Mouse (Mus musculus): ENCODE measurements around the gene Ntrk3.
A peak's percentile ranks its signal among the peaks of the same experiment; 100 is the strongest.

Ntrk3 gene

DNA sequence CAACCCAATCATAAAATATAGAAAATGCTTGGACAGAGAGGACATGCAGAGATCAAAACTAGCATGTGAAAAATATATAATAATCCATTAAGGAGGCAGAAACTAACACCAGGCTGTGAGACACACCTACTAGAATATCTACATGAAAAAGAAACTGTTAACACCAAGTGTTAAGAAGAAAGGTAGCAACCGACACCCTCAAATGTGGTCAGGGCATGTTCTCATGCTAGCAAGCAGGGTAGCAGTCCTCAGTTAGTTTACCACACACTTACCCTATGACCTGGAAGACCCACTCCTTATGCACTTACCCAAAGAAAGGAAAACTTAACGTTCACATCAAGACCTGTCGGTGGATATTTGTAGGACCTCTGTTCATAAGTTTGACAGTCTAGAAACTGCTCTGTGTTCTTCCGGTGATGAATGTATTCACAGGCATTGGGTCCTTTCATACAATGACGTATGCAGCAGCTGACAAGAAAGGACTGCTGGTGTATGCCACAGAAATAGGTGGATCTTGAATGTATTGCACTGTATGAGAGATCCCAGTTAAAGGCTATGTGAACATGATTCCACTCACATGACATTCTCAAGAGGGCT lies at the start of gene Ntrk3:
Gene Ntrk3 (minus strand): TSS at position 399 of the 597 bp plus-strand sequence.
- ATAC-seq (ENCODE audit: low TSS enrichment), result no peak

DNA sequence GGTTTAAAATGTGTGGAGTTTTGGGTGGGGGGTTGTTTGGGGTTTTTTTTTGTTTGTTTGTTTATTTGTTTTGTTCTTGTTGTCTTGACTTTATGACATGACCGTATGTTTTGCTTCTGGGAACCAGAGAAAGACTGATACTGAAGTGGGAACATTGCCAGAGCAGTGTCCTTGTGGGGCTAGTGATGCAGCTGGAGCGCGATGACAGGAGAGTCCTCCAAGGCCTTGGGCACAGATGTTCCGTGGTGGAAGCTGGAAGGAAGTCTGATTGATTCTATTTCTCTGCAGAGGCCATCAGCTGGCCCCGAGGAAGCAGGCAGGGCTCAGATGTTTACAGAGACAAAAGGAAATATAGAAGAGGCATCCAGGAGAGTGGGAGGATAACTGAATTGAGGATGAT lies 48.1 kb upstream of the Ntrk3 start:
- no peak for ATAC-seq (ENCODE audit: low TSS enrichment)

DNA sequence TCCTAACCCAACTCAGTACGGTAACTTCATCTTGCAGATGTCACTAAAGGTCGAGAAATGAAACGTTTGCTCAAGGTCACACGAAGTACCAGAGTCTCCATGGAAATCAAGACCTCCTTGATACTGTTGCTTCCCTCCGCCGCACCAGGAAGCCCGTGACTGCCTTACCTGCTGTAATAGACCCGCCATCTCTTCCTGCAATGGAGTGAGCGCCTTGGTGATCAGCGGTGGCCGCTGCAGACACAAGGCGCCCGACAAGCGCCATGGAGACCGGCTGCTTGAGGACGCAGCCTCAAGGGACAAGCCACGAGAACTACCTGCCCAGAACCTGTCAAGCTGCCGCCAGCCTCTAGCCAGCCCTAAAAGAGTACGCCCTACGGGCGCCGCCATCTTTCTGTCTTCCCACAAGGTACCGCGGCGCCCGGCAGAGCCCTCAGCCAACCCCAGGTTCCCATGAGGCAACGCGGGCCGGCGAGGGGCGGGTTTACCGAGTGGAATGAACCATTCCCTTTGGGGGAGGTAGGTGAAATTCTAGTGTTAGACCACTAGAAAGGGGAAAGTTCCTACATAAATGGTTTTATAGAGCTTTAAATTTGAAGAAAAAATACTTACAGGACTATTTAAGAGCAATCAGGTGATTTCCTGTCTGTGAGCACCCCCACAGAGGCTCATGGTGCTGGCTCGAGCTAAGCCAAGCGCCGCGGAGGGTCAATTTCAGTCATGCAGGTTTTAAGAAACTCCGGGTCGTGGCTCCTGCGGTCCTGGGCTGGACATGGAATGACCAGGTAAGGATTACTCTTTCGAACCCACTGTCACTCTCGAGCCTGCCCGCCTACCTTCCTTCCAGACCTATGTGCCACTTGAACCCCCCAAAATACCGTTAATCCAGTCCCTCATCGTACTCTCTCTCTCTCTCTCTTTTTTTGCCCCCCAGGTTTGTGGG lies 45.1 kb upstream of the Ntrk3 start, which contains the start of the genes Mrps11 and Mrpl46:
Gene Mrps11 (plus strand): TSS at position 481 of the 943 bp plus-strand sequence.
Gene Mrpl46 (minus strand): TSS at position 893 of the 943 bp plus-strand sequence.
- peak; percentile 97 for ATAC-seq (ENCODE audit: low TSS enrichment)

DNA sequence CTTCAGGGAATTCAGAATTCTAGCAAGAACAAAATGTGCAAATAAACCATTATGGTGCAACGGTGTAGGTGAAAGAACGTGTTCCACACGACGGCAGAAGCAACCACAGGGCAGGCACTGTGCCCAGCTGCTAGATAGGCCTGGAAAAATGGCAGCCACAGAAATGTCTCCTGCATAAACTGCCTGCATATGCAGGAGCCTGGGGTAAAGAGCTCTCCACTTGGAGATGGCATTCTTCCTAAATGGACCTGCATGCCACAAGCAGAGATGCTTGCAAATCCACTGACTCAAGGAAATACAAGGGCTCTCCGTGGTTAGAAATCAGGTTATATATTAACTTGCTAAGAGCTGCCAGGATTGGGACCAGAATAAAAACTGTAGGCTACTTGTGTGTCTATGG lies 40.9 kb upstream of the Ntrk3 start:
- ATAC-seq (ENCODE audit: low TSS enrichment), result no peak

DNA sequence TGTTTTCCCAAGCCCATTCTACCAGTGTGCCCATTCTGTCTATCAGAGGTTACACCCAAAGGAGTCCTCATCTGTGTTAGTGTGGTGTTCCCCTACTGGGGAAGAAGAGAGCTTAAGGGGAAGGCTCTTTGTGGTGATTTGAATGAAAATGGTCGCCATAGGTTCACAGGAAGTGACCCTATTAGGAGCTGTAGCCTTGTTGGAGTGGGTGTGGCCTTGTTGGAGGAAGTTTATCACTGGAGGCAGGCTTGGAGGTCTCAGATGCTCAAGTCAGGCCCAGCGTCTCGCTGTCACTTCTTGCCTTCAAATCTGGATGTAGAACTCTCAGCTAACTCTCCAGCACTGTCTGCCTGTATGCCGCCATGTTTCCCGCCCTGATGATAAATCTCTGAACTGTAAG lies 33.1 kb upstream of the Ntrk3 start:
- no peak for ATAC-seq (ENCODE audit: low TSS enrichment)

DNA sequence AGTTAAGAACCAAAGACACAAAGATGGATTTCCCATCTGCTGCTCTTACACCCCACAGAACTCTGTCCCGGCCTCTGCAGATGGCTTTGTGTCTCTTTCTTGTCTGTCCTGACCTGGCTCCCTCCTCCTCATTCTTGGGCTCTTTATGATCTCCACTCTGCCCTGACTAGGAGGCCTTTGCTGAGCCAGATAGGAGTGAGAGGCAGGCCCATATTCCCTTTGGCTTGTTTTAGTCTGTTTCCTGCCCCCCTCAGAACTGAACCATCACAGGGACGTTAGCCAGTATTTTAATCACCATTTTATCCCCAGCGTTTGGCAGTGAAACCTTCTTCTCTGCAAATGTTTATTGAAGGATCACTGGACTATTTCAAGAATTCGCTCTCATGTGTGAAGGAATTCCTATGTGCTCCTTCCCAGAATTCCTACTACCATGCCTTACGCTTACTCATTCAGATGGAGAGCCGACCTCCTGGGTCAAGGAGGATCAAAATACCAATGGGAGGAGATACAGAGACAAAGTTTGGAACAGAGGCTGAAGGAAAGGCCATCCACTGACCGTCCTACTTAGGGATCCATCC lies 31.4 kb upstream of the Ntrk3 start:
- ATAC-seq (ENCODE audit: low TSS enrichment), result no peak

DNA sequence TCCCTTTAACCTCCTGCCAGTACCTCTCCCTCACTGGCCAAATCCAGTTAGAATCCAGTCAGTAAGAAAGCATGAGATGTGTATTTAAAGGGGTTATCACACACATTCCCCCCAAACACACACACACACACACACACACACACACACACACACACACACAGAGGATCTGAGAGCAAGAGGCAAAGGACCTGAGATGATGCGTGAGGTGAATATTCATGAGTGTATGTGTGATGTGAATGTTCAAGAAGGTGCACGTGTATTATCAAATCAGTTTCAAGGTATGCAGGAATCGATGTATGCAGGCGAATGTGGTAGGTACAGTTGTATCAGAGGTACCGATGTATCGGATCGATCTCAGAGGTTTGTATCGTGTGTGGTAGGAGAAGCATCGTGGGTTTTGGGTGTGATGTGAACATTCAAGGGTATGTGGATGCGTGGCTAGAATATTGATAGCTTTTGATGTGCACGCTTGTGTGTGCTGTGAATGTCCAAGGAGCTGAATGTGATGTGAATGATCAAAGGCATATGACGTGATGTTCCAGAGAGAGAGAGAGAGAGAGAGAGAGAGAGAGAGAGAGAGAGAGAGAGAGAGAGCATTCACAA lies 30.2 kb upstream of the Ntrk3 start:
- no peak for ATAC-seq (ENCODE audit: low TSS enrichment)

DNA sequence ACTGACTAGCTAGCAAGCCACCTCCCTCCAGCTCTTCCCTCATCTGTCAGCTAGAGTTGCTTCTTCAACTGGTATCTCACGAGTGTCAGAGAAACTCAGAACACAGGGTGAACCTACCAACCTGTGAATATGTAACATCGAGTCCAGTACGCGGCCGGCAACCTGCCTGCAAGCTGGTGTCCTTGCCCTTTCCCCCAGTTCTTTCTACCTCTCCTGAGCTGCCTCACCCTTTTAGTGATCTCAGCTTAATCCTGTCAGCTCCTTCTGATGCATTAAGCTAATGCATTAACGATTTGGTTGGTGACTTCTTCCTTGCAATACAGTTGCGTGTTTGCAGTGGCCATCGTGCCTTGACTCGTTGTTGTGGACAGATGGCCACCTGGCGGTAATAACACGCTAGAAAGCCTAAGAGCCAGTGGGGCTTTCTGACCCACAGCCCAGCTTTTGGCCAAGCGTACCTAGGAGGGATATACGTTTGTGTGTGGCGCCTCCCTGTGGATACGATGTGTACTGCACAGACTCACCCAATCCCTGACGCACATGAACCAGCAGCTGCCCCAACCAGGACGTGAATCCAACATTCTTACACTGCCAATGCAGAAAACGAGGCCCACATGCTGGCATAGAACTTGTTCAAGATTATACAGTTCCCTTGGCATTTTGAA lies 28.3 kb upstream of the Ntrk3 start:
- ATAC-seq (ENCODE audit: low TSS enrichment), result peak; percentile 95

DNA sequence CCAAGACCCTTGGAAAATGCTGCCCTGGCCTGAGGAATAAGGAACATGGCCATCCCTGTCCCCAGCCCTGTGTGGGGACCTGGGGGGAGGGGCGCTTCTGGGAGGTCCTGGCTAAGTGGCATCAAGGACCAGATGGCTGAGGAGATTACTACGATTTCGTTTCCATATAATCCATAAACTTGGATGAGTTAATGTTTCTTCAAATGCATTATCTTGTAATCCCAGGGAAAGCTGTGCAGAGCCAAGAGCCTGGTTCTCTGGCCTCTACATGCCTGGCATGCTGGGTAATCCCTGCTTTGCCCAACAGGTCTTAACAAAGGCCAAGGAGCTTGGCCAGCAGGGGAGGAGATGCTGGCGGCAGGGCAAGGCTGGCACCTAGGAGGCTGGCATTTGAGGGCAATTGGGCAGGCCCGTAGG lies 27.4 kb upstream of the Ntrk3 start:
- no peak for ATAC-seq (ENCODE audit: low TSS enrichment)

DNA sequence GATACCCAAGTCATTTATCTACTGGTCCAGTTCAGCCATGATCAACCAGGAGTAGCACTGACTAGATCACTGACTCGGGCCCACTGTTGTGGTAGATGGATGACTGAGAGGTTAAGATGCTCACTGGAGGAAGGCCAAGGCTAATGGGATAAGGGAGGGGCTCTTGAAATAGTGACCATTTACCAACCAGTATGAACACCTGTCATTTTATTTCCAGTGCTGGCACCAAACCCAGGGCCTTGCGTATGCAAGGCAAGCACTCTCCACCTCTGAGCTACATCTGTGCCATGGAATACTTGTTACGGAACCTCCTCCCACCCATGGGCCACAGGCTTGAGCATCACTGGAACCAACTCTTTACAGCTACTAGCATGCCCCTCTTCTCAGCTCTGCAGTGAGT lies 26.0 kb upstream of the Ntrk3 start:
- ATAC-seq (ENCODE audit: low TSS enrichment), result no peak

DNA sequence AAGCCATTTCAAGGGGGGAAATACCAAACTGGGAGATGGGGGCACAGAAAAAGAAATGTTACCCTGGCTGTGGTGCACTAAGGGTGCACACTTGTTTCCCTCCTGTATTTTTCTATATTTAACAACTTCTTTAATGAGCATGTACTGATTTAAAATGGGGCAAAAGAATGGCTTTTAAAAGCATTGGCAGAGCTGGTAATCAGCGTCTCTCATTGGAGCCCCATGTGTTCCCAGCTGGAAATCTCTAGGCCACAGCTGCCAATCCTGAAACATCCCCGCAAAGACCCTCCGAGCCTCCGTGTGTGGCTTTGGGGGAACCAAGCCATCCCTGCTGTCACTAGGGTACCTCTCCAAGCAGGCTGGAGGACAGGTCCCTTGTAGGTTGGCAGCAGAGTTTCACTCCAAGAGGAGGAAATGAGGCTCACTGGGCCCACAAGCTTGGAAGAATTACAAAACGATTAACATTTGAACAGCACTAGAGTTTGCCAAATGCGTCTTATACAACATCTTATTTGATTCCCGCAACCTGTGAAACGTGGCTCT lies 16.7 kb upstream of the Ntrk3 start:
- ATAC-seq (ENCODE audit: low TSS enrichment), result no peak

DNA sequence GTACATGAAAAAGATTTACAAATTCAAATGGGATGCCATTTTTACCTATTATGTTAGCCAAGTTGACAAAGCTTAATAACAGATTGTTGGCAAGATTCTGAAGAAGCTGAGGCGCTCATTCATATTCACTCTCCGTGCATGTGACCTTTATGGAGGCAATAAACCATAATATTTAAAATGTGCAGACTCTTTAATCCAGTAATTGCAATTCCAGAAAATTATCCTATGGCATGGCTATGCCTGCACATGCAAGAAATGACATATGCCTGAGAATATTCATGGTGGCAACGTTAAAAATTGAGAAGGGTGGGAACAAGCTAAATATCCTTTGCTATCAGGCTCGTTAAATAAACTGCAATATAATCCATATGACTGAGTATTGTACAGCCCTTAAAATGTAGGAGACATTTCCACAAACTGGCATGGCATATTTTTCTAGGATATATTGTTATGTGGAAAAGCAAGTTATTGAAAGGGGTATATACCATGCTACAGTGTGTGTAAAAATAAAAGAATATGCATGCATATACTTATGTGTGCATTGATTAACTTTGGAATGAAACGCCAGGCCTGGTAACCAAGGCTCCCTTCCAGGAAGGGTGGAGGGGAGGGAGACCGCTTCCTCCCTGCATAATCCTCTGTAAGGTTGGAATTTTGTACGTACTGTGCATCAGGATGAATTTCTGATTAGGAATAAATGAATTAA lies 16.1 kb upstream of the Ntrk3 start:
- no peak for ATAC-seq (ENCODE audit: low TSS enrichment)

DNA sequence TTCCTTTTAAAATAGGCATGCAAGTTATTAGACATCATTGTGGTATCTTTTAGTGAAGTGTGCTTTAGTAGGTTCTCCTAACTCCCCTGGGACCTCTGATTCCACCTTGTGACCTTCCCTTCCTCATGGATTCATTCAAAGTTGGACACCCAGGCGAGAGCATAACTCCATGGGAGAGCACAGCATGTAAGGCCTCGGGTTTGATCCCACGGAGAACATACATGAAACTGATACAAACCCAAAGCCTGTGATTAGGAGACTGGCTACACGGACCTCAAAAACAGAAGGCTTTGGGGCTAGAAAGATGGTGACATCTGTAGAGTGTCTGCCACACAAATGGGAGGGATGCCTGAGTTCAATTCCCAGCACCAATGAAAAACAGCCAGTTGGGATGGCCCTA lies 15.1 kb upstream of the Ntrk3 start:
- no peak for ATAC-seq (ENCODE audit: low TSS enrichment)

DNA sequence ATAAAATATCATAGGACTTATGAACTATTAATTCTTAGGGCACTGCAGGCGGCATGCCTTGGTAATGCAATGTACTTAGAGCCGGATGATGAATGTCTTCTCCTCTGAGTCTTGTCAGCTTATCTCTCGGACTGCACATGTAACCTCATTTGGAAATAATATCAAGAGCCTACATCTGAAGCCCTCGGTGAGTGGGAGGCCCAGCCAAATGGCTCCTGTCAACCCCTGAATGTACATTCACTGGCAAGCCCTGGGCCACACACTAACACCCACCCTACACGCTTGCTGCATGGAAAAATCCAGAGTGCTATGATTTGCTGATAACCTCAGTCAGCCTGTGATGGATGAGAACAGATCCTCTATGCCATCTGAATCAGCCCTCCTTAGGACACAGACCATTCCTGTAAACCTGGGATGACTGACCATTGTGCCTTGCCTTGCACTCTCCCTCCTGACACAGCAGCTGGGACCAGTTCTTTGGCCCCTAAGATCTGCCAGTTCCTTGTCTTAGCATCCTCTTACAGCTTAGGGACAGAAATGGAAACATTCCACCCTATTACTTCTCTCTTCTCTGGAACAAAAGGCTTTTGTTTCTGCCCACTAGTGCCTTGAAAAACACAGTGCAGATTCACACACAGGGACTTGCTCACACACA lies 6.0 kb upstream of the Ntrk3 start:
- no peak for ATAC-seq (ENCODE audit: low TSS enrichment)

DNA sequence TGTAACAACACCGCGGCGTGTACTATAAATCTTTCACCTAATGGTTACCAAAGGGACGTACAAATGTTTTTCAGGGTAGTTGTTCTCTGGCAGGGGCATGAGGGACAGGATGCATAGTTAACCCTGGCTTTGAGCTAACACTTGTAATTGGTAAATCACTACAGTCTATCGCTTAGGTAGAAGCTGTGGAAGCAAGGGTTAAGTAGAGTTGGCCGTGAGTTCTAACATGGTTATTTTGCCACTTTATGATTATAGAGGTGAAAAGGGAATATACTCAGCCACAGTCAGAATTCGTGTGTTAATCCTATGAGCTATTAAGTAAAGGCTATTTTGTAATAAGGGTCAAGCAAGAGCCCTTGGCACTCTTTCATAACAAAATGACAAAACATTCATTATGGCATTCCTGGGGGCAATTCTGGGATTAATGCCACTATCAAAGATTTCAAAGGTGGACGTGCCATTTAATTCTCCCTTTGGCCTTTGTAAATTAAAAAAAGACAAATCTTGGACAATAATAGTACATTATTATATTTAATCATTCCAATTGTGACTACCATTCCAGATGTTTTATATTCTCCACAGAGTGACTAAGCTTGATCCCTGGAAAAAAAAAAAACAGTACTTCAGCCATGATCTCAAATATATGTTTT lies 1.7 kb upstream of the Ntrk3 start:
- no peak for ATAC-seq (ENCODE audit: low TSS enrichment)

DNA sequence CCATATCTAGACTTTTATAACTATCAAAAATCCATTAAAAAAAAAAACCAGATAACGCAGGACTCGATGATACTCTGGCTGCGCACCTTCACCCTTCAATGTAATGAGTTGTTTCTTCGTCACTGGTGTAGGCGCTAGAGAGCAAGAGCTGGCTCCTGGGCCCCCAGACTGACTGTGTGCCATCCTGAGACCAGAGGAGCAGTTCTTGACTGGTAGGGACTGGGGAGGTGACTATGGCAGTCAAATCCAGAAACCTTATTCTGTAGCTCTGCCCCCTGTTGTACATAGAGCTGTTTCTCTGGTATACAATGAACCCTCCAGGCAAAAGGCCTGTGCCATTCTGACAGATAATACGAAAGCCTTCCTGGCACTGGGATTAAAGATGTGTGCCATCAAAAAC lies 616 bp downstream of the Ntrk3 start:
- ATAC-seq (ENCODE audit: low TSS enrichment), result no peak

DNA sequence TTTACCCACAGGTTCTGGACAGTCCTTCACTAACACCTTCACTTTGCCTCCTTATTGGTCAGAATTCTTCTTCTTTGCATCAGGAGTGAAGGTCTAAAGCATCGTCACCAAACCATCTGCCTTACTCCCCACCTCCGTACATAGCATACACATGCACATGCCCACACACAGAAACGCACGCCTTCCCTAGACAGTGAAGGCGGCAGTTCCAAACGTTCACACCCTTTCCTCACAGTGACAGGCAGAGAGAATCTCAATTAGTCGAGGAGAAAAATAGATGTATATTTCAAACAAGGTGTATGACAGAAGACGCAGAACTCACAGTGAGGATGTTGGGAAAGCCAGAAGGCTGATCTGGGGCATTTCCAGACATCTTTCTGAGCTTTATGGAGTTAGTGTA lies 6.4 kb downstream of the Ntrk3 start:
- ATAC-seq (ENCODE audit: low TSS enrichment), result peak; percentile 98

DNA sequence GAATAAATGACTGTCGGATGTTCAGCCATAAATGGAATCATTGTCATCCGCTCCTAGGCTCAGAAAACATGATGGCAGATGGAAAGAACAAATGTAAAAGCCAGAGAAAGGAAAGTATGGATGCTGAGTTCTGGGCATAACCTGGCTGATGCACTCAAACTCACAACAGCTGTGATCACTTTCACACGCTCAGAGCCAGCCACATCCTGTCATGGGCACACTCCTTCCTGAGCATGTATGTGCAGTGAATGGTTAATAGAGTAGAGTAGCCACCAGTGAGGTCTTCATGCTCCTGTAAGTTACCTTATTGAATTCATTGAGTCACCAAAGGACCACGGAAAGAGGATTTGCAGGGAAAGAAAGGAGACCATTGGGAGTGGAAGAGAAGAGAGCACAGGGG lies 13.2 kb downstream of the Ntrk3 start:
- ATAC-seq (ENCODE audit: low TSS enrichment), result no peak

DNA sequence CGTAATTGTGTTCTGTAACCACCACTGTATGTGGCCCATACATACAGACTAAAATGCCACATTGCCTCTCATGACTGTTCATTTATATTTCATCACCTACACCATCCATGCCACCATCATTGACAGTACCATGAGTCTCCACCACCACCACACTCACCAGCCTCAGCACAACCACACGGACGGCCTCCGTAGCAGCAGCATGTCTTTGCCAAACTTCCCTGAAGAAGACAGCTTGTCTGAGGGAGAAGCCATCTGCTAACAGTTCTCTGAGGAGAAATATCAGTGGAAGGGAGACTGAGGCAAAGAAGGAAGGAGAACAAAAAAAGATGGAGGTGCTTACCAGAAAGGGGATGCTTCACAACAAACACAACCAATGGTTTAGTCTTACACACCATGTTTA lies 15.8 kb downstream of the Ntrk3 start:
- peak; percentile 57 for ATAC-seq (ENCODE audit: low TSS enrichment)
